Mouse (Mus musculus) cerebellum, adult 11 months (tissue): ENCODE data around the gene 4930558K02Rik.

Source experiments
- DNase-seq: peaks from one replicate; pipeline ENCODE4 v3.0.0; 2022

Gene 4930558K02Rik

DNA sequence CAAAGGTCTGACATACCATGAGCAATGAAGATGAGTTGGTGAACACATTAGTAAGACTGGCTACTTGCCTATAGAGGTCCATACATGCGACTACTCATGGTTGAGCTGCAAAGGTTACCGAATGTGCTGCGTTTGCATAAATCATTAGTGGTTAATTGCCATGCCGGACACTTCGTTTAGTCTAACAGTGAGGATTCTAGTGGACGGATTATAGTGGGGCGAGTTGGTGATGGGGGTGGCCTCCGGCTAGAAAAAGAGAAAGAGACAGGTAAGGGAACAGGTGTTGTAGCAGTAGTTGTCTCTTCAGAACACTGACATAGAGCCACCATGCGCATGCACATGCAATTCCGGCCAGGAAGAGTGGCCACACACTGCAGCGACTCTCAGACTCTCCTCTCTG, 12.4 kb upstream of the 4930558K02Rik start:
- no peak for DNase-seq

DNA sequence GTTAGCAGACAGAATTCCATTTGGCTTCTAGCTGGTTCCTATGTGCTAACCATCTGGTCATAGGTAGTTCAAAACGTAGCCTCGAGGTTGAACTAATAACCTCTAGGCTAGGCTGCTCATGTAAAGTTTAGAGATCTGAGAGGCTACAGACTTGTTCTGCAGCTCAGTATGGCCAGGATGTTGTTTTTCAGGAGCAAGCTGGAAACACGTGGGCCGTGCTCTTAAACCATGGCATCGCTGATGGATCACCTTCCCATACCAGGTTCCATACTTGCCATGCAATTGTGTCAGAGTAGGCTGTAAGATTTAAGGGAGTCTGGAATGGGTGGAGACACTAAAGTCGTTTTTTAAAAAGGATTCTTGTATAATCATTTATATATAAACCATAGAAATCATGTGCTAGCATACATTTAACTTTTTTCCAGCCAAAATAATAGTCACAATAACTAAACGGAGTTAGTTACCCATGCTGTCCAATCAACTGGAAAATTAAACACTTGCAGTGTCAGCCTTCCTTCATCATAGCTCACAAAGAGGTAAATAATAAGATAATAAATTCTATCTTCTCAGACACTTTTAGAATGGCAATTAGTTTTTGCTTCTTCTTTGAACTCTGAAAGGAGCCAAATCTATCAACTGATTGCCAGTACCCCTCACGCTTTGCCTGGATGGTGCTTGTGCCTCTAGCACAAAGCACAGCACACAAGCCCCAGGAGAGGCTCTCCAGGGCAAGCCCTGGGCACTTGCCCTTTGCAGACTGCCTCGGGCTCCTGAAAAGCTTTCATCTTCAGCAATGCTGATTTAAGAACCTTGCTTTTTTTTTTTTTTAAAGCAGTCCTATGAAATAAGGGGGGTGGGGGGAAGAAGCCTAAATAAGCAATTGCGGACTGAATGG, 11.5 kb upstream of the 4930558K02Rik start:
- DNase-seq = no peak

DNA sequence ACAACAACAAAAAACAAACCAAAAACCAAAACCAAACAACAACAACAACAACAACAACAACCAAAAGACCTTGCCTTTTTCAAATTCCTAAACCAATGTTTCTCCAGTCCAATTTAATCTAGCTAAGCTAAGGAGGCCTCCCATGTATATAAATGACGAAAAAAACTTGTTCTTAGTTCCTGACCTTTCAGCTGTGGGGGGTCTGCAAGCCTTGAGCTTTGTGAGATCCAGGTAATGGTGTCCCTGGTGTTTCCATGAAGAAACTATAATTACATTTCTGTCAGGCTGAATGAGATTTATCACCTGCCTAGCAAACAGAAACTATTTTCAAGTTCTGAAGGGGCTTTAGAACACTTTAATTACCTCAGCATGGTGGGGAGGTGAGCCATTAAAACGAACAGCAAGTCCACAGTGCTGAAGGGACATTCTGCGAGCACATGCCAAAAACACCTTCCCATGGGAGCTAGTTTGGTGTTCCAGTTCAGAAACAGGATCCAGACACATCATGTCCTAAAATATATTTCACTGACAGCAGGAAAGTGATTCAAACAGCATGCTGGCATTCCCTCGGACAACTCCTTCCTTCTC, 4.6 kb upstream of the 4930558K02Rik start:
- DNase-seq = no peak

DNA sequence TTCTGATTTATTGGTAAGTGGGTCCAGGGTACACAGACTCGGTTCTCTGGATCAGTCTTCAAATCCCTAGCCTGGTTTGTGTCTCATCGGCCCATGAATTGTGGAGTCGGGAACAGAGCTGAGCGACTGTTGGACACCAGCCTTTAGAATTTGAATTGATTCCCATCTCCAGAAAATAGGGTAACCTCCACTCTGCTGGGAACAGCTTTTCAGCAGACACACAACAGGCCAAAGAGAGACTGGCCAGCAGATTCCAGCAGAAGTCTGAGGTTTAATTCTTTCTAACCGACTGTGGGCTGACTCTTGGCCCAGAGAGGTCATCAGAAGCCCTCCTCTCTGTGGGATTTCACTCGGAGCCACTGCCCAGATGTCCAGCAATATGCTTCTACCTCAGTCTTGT, 4.0 kb upstream of the 4930558K02Rik start:
- DNase-seq = no peak

DNA sequence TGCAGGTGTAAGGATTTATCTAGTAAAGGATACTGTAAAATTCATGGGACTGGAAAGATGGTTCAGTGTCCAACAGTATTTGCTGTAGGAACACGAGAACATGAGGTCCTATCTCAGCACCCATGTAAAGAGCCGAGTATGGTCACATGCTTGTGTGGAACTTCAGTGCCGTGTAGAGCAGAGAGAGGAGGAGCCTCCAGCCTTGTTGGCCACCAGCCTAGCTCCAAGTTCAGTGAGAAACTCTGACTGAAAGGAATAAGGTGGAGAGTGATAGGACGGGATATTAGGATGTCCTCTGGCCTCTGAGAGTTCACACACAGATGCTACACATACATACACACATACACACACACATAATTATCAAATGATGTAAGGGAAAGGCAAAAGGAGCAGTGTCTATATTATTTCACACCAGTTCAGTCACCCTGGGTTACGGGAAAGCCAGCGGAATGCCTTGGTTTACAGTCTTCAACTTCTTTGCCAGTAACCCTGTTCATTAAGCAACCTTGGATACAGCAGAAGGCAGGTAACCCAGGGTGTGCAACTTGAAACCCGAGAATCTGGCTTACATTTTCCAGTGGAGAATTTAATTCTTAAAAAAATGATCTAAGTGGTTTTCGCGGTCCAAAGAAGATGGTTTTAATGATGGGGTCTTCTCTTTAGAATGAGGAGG, 1.3 kb upstream of the 4930558K02Rik start:
- DNase-seq = no peak

DNA sequence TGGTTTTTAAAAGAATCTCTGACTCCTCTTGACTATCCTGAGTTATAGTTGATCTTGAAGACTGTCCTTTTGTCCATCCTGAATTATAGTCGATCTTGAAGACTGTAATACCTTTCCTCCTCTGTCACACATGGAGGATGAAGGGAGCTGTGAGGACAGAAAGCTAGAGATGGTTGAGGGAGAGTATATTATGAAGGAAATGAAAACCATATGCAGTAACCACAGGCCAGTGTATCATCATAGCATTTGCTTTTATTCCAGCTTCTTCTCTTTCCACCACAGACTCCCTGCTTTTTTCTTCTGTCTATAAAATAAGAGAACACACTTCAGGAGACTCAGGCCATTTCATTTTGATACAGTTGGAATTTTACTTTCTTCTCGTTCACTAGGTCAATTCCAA, 610 bp upstream of the 4930558K02Rik start:
- no peak for DNase-seq

DNA sequence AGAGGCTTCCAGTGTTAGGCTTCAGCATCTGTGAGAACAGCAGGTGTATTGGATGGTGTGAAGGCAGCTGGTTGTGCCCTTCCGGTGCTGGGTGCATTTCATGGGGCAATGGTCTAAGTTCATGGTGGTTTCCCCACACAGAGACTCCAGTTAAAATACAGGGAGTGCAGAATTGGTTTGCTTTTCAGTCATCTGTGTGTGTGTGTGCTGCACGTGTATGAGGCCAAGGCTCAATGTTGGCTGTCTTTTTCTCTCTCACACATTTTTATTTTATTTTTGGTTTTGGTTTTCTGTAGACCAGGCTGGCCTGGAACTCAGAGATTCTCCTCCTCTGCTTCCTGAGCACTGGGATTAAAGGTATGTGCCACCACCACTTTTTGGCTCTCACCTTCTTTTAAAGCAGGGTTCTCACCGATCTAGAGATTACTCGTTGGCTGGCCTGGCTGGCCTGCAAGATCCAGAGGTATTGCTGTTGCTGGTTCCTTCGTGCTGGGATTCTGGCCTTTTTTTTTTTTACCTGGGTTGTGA, 1.2 kb downstream of the 4930558K02Rik start:
- no peak for DNase-seq

DNA sequence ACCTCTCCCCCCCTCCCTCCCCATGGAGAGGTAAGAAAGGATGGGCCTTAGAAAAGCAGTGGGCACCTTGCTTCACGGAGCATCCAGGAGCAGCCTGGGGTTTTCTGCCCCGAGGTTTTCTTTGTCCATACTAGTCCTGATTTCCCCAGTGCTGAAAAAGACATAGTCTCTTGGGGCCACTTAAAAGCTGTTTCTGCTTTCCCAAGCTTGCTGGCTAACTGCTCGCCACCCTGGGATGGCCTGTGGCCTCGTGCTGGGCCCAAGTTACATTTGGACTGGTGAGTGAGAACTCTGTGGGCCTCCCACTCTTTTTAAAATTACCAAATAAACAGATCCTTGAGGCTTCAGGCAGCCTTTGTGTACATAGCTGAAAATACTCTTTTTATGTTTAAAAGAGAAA, 2.1 kb downstream of the 4930558K02Rik start:
- no peak for DNase-seq

DNA sequence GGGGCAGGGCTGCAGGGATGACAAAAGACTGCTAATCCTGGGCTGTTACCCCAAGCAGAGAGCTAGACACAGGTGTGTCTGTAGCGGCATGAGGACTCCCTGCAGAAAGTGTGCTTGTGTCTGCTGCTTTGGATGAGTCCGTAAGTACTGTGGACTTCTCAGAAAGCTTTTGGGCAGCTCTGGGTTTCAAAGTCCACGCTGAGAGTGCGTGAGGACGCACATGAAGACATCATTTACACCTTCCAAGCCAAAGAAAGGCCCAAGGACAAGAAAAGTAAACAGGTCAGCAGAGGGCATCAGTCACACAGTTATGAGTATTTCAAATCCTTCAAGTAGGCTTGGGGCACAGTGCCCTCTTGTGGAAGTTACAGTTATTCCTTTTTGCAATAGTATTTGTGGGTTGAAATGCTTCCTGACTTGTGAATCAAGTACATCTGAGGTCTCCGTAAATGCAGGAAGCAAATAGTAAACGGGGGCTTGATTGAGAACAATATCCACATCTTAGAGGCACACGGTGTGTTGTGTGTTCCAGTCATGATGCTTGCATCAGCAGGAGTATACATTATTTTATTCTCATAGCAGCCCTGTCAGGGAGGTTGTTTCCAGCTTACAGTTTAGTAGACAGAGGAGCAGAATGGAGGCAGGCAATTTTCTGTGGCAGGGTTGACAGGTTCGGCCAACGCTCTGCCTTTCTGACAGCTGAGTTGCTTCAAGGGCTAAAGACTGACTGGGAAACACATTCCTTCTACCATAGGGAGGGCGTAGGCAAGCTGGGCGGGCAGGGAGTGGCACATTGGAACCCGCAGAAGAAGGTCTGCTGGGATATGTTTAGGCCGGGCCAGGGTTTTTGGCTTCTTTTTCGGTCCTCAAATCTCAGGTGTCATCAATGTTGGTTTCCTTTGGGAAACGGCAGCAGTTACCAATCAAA, 2.9 kb downstream of the 4930558K02Rik start:
- DNase-seq = peak; percentile 54

DNA sequence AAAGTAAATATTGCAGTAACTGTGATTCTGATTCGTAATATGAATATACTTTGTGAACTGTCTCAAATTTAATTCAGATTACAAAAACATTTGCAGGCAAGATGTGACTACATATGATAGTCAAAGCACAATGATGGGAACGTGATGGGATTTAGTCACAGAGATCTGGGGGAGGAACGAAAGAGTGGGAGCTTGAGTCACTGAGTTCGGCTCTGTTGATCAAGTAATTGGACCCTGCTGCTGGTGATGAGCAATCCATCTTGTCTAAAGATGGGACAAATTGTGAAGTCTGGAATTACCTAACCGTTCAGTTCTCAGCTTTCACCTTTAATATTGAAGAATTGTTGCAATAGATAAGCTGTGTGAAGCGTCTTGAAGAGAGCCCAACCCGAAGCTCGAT, 7.2 kb downstream of the 4930558K02Rik start:
- no peak for DNase-seq

DNA sequence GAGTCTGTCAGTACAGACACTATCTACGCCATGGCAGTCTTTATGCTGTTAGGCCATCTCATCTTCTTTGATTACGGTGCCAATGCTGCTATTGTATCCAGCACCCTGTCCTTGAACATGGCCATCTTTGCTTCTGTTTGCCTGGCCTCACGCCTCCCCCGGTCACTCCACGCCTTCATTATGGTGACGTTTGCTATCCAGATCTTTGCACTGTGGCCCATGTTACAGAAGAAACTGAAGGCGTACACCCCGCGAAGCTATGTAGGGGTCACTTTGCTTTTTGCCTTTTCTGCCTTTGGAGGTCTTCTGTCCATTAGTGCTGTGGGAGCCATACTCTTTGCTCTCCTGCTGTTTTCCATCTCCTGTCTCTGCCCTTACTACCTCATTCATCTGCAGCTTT, 8.6 kb downstream of the 4930558K02Rik start:
- DNase-seq = no peak

DNA sequence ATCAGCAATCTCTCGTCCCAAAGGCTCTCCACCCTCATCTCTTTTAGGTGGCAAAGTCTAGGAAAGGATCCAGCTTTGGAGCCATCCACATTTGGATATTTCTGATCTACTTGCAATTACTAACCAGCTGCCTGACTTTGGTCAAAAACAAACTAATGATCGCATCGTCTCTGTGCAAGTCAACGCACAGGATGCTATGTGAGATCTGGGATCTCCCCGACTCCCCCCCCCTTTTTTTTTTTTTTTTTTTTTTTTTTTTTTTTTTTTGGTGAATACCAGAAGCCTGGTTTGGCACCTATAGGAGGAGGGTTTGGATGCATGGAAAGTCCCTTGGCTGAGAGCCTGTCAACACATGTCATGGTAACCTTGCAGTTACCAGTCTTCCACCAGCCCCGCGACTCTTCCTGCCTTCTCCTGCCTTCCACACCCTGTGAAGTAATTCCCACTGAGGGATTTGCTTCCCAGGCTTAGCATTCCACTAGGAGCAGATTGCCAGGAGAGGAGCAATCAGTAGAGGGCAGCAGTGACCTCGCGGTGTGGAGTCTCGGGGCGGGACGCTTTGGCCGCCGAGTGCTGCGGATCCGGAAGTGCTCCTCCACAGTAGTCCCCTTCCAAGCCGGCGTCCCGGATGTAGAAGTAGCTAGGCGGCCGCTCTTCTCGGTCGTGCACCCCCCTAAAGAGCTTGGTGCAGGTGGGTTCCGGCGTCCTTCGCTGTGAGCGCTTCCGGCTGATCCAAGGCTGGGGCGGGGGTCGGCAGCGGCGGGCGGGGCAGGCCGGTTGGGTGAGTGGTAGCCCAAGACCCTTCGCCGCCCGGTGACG, 10.6 kb downstream of the 4930558K02Rik start, which contains the start of gene Pigc:
Pigc (plus strand) TSS at position 598 of the 819 bp plus-strand sequence.
- DNase-seq = peak; percentile 93

DNA sequence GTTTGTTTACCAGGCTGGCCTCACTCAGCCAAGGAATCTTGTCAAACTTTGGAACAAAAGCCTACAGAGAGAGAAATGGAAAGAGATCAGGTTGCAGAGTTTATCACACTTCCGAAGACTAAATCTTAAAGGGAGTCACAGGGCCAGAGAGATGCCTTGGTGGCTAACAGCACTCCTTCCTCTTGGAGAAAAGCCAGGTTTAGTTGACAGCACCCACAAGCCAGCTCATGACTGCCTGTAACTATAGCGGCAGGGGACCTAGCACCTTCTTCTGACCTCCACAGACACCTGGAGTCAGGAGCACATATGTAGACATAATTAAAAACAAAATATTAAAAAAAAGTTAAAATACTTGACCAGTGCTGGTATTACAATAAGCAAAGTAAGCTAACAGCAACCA, 11.5 kb downstream of the 4930558K02Rik start:
- DNase-seq = no peak

DNA sequence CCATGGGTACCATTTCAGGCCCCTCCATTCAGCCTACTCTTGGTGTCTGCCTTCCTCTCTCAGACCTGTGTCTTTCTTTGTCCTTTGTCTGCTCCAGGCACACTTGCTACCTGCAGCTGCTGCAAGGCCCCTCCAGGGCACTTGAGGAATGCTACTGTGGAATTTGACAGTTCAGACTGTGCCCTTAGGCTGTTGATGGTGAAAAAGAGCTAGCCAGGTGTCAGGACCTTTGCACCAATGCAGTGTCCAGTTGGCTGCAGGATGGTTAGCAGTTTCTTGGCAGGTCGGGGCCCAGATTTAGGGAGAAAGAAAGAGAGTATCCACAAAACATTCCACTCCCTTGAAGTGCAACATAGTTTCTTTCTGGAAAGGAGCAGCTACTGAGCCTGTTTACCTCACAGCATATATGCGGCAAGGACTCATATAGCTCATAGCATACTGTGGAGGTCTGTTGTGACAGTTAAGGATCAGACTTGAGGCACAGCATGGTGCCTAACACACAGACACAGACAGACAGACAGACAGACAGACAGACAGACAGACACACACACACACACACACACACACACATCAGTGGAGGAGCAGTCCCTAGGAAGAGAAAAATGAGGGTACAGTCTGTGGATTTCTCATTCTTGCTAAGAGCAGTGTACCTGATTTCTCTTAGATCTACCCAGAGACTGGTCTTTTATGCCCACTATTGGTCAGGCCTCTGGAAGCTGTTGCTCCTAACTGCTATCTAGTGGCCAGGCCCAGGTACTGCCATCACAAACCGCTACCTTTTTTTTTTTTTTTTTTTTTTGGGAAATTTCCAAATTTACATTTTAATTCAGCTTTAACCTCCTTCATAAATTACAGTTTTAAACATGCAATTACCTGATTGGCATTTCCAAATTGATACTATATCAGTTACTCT, 16.7 kb downstream of the 4930558K02Rik start:
- no peak for DNase-seq

DNA sequence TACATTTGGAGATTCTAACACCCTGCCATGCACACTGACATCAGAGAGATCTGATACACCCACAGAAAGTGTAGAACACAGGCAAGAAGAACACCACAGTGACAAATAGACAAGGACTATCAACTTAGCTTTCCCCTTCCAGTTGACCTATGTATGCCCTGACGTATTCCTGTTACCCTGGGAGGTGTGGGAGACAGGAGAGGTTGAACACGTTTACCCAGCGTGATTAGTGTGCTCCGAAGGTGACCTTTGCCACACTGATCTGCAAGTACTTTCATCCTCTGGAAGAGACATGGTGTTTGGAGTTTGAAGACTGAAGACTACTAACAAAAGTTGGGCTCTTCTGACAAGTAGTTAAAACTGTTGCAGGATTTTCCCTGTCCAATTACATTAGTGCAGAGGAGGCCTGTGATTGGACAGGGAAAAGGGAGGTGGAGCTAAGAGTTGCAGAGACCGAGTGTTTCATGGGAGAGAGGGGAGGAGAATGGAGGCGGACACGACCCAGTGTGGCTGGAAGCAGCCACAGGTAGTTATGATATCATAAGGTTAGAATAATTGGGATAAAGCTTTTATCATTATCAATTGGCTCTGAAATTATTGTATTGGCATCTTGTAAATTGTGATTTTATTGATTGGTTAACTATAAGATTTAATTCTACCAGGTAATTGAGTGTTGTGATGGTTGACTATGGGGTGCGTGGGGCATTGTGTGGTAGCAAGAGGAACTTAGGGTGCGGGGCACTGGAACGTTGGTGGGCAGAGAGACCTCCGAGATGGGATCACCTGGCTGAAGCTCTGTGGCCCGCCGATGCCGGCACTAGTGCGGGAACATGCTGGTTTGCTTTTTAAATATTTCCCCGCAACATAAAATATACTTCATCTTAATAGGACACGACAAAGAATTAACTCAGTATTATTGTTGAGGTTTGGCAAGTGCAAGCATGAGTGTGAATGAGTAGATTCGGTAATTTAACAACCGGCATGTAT, 21.2 kb downstream of the 4930558K02Rik start:
- DNase-seq = no peak

DNA sequence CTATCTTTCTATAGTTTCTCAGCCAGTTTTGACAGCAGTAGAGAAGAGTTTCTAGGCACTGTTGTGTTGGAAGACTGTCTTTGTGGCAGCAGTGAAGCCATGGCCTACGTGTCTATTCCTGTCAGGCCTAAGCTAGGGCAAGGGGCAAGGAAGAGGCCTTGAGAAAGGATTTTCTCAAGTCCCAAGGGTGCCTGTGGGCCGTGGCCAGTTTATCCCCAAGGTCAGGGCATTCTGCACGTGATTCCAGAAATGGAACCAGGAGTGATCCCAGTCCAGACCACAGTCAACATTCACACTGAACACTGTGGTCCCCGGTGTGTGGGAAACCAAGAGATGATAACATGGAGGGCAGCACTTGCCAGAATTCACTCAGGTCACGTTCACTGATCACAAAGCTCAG, 23.6 kb downstream of the 4930558K02Rik start:
- DNase-seq = no peak

DNA sequence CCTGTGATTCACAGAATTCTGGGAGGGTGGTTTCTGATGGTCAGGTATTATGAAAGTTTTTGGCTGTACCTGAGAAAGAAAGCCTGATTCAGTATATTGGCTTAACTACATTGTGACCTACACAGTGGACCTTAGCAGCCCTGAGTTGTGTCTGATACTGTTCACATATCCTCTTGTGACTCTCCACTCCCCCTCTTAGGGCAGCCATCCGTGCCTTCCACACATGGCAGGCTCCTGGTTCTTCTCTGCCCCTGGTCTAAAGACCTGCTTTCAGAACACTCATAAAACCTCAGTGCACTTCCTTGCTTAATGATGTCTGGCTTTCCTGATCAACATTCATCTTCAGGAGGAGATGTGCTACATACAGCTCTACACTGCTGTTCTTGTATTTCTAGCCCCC, 26.8 kb downstream of the 4930558K02Rik start:
- no peak for DNase-seq

DNA sequence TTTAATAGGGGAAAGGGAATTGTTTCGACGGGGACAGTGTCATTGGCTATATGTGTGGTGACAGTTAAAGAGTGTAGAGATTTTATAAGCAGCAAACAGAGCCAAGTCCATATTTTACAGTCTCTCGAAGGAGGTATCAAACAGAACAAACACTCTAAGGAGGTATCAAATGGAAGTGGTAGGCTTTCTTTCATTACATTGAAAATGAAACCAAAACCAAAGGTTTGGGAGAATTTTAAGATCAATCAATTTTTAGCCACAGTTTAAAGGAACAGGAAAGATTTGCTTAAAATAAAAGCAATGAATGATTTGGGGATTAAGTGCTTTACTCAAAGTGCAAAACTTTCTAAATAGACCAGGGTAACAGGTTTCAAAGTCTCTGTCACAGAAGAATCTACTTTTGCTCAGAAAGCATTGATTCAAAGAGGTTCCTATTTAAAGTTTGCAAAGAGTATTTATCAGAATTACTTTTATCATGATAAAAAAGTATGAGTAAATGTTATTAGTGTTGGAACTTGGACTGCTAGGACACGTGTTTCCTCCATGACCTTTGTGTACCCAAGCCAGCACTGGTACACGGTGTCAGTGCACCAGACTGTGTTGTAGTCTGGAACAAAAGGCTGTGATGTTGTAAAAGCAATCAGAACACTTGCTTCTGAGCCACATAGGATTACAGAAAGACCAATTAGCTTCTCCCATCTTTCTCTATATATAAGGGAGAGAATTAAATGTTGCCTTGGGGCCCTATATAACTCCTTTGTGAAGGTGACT, 28.2 kb downstream of the 4930558K02Rik start:
- no peak for DNase-seq
